Mouse (Mus musculus) midbrain, embryonic 12.5 days (tissue): ENCODE results near the gene Prss16. TPM values are rescaled to one million over a fixed set of nuclear protein-coding genes. Genes with fewer than 3 reads are reported as not detected.

ENCODE experiments used
- ATAC-seq: fragments of 200-750 bp; cut with Nextera tagmentation; 2 replicates; pipeline ENCODE4 v1.8.0; 2017; ENCODE audit warnings: low read depth, moderate TSS enrichment, moderate library complexity; ENCODE audit not compliant: low FRiP score
- H3K27ac ChIP-seq: fragments of 300-500 bp; sonication (generic); replicated peaks from 2 replicates; pipeline ENCODE4 v1.5.1; 2016; ENCODE audit warnings: mild to moderate bottlenecking
- H3K27me3 ChIP-seq: fragments of 300-500 bp; sonication (generic); 2 replicates; pipeline ENCODE4 v1.6.1; 2016; ENCODE audit warnings: mild to moderate bottlenecking
- H3K36me3 ChIP-seq: fragments of 300-500 bp; sonication (generic); 2 replicates; pipeline ENCODE4 v1.6.1; 2016
- H3K4me1 ChIP-seq: fragments of 300-500 bp; sonication (generic); 2 replicates; pipeline ENCODE4 v1.6.1; 2016
- H3K4me2 ChIP-seq: fragments of 300-500 bp; sonication (generic); replicated peaks from 2 replicates; pipeline ENCODE4 v1.6.1; 2016; ENCODE audit warnings: mild to moderate bottlenecking, moderate library complexity
- H3K4me3 ChIP-seq: fragments of 300-500 bp; sonication (generic); 2 replicates; pipeline ENCODE4 v1.5.1; 2016; ENCODE audit warnings: mild to moderate bottlenecking
- H3K9ac ChIP-seq: fragments of 300-500 bp; sonication (generic); replicated peaks from 2 replicates; pipeline ENCODE4 v1.6.1; 2016; ENCODE audit warnings: mild to moderate bottlenecking, moderate library complexity
- H3K9me3 ChIP-seq: fragments of 300-500 bp; sonication (generic); 2 replicates; pipeline ENCODE4 v1.6.1; 2016; ENCODE audit warnings: mild to moderate bottlenecking
- WGBS: fragments of 180-500 bp; shearing (Covaris S2); methylation state at CpG from one replicate; pipeline ENCODE4 v1.1.7; 2016; 5-methylcytosine and 5-hydroxymethylcytosine counted together
- polyA plus RNA-seq: library from polyadenylated mRNA; unstranded; fragments of >200 nt; fragmentation: Nextera tagmentation; extraction: Ambion mirVana; gene quantifications from 2 replicates; pipeline ENCODE4 v1.2.1, GENCODE M21; 2016

Gene Prss16
- polyA plus RNA-seq, 1 experiment from 2014 or later: not detected

DNA sequence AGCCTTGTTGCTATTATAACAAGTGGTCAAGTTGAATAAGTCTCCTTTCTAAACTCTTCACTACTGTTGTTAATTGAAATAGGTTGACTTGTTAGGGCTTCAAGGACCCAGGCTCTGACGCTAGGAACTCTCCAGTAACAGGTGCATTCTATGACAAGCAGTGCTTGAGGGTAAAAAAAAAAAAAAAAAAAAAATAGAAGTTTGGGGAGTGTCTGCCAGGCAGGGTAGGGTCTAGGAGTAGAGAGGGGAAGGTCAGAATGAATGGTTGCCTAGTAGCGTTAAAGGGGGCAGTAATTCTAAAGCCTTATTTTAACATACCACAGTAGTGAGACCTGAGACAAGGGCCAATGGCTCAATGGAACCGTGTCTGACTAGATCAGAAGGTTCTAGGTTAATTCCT is 11.1 kb downstream of the Prss16 start:
- Histone ChIP-seq H3K4me1 (peaks cover 19% of the 10 kb centered on the region; the same call in 1 of the 2 replicates), H3K36me3 (no peaks in the 10 kb centered on the region), H3K9ac (no peak overlapping the region), H3K9me3 (no peaks in the 10 kb centered on the region), H3K4me3 (no peak overlapping the region), H3K27ac (no peak overlapping the region), H3K27me3 (peaks cover 88% of the 10 kb centered on the region), H3K4me2 (no peak overlapping the region)
- WGBS: 18% methylated on average over 3 of the region's 3 CpGs
- ATAC-seq: no peak

DNA sequence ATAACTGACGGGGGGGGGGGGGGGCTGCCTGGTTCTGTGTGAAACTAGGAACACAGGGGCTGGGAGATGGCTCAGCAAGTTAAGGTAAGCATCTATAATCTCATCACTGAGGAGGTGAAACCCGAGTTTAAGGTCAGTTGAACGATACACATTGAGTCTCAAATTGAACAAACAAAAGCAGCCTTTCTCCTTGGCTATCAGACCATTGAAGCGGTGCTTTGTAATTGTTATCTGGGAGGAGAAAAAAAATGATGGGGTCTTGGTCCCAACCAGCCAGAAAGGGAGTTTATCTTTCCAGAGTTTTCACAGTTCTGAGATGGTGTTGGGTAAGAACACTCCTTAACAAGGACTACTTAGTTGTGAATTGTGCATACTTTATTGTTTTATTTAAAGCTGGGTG is 11.7 kb downstream of the Prss16 start:
- H3K4me2 ChIP-seq: peak overlapping the region; percentile 54; the same call in 1 of the 2 replicates
- H3K27ac ChIP-seq: no peak overlapping the region
- no peak overlapping the region for H3K9ac ChIP-seq
- ATAC-seq: no peak
- peaks cover 86% of the 10 kb centered on the region for H3K27me3 ChIP-seq
- H3K4me1 ChIP-seq: peaks cover 19% of the 10 kb centered on the region; the same call in 1 of the 2 replicates
- 5% methylated on average over 4 of the region's 4 CpGs for WGBS
- no peaks in the 10 kb centered on the region for H3K9me3 ChIP-seq
- H3K36me3 ChIP-seq: no peaks in the 10 kb centered on the region
- H3K4me3 ChIP-seq: no peak overlapping the region

DNA sequence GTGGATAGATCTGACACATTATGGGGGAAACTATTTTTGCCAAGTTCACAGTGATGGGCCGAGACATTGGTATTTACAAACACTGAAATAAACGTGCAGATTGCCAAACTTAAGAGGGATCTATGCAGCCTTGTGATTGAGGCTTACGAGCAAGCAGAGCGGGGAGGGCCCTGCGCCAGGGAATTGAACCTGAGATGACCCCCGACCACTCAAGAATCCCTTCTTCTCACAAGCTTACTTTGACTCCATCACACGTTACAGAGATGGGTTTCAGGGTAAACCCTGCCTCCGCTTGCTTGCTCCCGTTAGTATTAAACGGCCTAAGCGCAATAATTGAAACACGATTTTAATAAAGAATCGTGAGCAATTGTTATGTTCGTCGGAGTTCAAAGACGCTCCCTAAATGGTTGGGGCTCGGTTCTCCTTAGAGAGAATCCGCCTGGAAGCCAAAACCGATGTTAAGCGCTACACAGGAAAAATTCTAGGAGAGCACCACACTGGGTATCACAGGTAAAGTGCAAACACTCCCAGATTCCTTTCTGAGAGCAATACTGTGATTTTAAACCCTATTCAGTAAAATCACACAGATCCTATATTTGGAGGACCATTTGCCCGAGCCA is 12.2 kb downstream of the Prss16 start:
- Histone ChIP-seq H3K27me3 (peaks cover 83% of the 10 kb centered on the region), H3K4me3 (peak overlapping the region; percentile 26), H3K36me3 (no peaks in the 10 kb centered on the region), H3K9me3 (no peaks in the 10 kb centered on the region), H3K27ac (no peak overlapping the region), H3K4me2 (peak overlapping the region; percentile 54), H3K4me1 (peaks cover 19% of the 10 kb centered on the region; the same call in 1 of the 2 replicates), H3K9ac (no peak overlapping the region)
- no peak for ATAC-seq
- 1% methylated on average over 21 of the region's 21 CpGs for WGBS

DNA sequence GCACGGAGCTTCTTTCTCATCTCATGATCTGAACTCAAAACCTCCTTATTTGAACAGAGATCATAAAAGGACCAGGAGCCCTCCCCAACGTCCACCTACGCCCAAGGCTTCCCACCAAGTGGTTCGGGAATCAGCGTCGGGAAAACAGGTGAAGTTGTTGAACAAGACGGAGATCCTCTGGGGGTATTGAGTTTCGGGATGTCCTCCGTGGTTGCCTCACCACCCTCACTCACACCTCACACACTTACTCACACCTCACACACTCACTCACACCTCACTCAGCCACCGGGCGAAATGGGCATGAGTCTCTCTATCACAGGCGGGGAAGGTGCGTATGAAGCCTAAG is 12.7 kb downstream of the Prss16 start:
- Histone ChIP-seq H3K27me3 (peaks cover 78% of the 10 kb centered on the region), H3K9me3 (no peaks in the 10 kb centered on the region), H3K4me1 (peaks cover 19% of the 10 kb centered on the region; the same call in 1 of the 2 replicates), H3K4me2 (peak overlapping the region; percentile 54), H3K36me3 (no peaks in the 10 kb centered on the region), H3K9ac (no peak overlapping the region), H3K4me3 (peak overlapping the region; percentile 26), H3K27ac (no peak overlapping the region)
- under 1% methylated on average over 13 of the region's 13 CpGs for WGBS
- ATAC-seq: no peak

DNA sequence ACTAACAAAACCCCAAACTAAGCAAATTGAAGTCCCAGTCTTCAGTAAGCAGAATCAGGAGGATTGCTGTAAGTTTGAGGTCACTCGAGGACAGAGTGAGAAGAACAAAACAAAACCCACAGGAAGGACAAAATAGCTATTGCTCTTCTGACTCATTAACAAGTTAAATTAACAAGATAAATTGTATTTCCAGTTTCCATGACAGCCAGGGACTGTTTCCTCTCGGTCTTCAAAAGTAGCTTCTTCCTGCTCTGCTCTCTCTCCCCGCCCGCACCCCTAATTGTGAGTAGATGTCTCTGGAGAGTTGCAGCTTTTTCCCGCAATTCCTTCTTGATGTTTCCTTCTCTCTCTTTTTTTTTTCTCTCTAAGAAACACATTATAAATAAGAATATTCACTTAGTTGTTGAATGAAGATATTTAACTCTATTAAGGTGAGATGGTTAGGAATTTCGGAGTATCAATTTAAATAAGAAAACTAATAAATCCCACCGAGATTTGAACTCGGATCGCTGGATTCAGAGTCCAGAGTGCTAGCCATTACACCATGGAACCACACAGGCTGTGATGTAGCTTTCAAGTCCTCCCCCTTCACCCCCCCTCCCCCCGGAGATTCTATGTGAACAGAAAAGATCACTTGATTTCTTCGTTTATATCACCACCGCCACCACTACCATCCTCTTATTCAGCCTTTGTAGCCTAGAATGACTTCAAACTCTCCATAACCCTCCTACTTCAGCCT is 13.3 kb downstream of the Prss16 start:
- Histone ChIP-seq H3K36me3 (no peaks in the 10 kb centered on the region), H3K9me3 (no peaks in the 10 kb centered on the region), H3K27me3 (peaks cover 75% of the 10 kb centered on the region), H3K4me1 (peaks cover 19% of the 10 kb centered on the region; the same call in 1 of the 2 replicates), H3K27ac (no peak overlapping the region), H3K4me3 (peak overlapping the region; percentile 38), H3K4me2 (peak overlapping the region; percentile 54), H3K9ac (no peak overlapping the region)
- WGBS: 2% methylated on average over 12 of the region's 12 CpGs
- no peak for ATAC-seq

DNA sequence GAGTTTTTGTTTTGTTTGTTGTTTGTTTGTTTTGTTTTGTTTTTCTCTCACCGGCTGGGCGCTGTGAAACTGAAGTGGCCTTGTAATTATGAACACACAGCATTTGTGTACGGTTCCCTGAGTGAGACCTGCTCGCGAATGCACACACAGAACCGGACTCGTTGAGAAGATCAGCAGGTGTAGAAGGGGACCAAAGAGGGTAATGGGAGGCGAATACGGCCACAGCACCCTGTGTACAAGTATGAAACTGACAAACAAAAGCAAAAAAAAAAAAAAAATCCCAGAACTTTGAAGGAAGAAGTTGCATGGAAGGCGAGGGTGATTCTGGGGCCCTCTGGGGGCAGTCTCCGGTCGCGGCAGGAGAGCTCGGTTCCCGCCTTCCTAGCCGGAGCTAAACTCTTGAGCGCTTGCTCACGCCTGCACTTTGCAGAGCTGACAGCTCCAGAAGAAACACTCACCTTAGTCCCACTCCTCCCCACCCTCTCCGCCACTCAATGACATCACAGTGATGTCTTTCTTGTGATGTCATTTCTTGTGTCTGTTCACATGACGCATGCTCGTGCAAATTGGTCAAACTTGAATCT is 14.1 kb downstream of the Prss16 start:
- Histone ChIP-seq H3K9me3 (no peaks in the 10 kb centered on the region), H3K27me3 (peaks cover 72% of the 10 kb centered on the region), H3K9ac (no peak overlapping the region), H3K36me3 (no peaks in the 10 kb centered on the region), H3K4me3 (peak overlapping the region; percentile 38), H3K27ac (no peak overlapping the region), H3K4me2 (peak overlapping the region; percentile 54), H3K4me1 (peaks cover 19% of the 10 kb centered on the region; the same call in 1 of the 2 replicates)
- no peak for ATAC-seq
- 1% methylated on average over 21 of the region's 21 CpGs for WGBS

DNA sequence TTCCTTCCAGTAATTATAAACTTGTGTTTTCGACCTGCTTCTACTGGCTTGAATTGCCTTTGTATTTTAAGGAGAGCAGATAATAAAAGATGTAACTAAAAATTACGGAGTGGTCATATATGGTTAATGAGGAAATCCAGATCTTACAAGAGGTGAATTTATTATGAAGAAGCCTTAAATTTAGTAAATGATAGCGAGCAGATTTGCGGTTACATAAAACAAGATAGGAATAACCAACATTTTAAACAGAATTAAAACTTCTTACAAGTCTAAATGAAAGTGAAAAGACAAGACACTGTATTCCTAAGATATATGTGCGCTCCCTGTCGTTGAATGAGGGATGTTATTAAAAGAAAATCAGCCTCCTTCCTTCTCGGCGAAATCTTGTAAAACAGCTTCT is 14.6 kb downstream of the Prss16 start:
- Histone ChIP-seq H3K9ac (no peak overlapping the region), H3K27me3 (peaks cover 68% of the 10 kb centered on the region), H3K4me3 (peak overlapping the region; percentile 38), H3K4me1 (peaks cover 19% of the 10 kb centered on the region; the same call in 1 of the 2 replicates), H3K9me3 (no peaks in the 10 kb centered on the region), H3K4me2 (peak overlapping the region; percentile 54), H3K36me3 (no peaks in the 10 kb centered on the region), H3K27ac (no peak overlapping the region)
- no peak for ATAC-seq
- WGBS: 5% methylated on average over 8 of the region's 8 CpGs

DNA sequence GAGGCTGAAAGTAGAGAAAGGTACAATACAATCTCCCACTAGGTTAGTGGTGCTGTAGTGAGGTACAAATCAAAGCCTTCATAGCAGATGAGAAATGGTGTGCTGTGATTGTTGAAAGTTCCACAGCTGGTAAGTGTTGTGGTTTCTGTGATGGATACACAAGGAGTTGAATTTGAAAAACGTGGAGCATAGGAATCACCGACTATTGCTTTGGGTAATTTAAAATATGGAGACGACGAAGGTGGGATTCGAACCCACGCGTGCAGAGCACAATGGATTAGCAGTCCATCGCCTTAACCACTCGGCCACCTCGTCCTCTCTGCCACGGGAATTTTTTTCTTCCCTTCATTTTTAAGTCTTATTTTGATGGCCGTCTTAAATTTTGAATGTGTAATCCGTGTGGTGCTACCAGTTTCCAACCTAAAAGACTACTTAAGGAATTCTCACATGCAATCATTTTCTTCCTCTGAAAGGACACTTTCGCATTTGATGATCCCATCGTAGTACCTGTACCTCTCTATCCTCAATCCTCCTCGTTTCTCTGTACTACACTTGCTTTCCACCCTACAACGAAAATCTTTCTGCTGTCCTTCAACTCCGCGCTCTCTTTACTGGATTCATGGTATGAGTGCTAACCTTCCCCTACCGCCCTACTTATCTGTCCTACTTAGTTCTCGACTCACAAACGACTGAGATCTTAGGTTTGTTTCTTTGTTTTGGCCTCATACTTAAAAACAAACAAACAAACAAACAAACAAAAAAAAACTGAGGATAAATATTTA is 15.4 kb downstream of the Prss16 start:
- Histone ChIP-seq H3K4me3 (no peak overlapping the region), H3K9ac (no peak overlapping the region), H3K36me3 (no peaks in the 10 kb centered on the region), H3K27me3 (peaks cover 61% of the 10 kb centered on the region), H3K4me2 (0 out of 2 replicates have a peak overlapping the region, but pooled peaks have one; percentile 17), H3K27ac (no peak overlapping the region), H3K9me3 (no peaks in the 10 kb centered on the region), H3K4me1 (peaks cover 19% of the 10 kb centered on the region; the same call in 1 of the 2 replicates)
- ATAC-seq: no peak
- WGBS: under 1% methylated on average over 22 of the region's 22 CpGs

DNA sequence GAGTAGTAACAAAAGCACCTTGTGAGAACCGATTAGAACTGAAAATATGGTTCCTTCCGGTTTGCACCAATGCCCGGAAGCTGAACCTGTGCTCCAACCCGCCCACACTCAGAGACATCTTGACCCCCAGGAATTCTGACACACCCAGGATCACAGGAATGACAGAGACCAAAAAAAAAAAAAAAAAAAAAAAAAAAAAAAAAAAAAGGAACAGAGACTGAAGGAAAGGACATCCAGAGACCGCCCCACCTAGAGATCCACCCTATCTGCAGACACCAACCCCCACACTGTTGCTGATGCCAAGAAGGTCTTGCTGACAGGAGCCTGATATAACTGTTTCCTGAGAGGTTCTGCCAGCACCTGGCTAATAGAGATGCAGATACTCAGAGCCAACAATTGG is 17.0 kb downstream of the Prss16 start:
- Histone ChIP-seq H3K27ac (no peak overlapping the region), H3K27me3 (peaks cover 48% of the 10 kb centered on the region), H3K4me1 (peaks cover 19% of the 10 kb centered on the region; the same call in 1 of the 2 replicates), H3K9ac (no peak overlapping the region), H3K9me3 (no peaks in the 10 kb centered on the region), H3K4me3 (no peak overlapping the region), H3K4me2 (no peak overlapping the region), H3K36me3 (no peaks in the 10 kb centered on the region)
- 79% methylated on average over 5 of the region's 5 CpGs for whole genome bisulfite sequencing
- ATAC-seq: no peak

DNA sequence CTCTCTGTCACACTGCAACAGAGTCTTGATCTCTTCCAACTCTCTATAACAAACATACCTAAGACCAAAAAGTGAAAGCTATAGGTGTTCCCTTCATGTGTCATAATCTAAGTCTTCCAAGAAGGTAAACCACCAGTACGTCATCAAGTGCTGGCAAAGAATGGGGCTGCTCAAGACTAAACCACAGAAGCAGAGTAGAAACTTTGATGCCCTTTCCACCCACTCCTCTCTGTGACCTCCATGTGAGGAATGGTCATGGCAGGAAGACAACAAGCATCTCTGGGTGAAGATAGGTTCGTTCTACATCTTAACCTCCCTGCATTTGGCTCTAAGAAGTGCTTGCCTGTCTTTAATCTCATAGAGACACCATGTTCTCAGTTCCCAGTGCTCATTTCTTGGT is 25.1 kb downstream of the Prss16 start:
- Histone ChIP-seq H3K4me1 (peaks cover 12% of the 10 kb centered on the region), H3K27ac (no peak overlapping the region), H3K9ac (no peak overlapping the region), H3K4me2 (no peak overlapping the region), H3K4me3 (no peak overlapping the region), H3K9me3 (no peaks in the 10 kb centered on the region), H3K27me3 (peaks cover 68% of the 10 kb centered on the region), H3K36me3 (no peaks in the 10 kb centered on the region)
- ATAC-seq: no peak
- 83% methylated on average over 2 of the region's 2 CpGs for WGBS

DNA sequence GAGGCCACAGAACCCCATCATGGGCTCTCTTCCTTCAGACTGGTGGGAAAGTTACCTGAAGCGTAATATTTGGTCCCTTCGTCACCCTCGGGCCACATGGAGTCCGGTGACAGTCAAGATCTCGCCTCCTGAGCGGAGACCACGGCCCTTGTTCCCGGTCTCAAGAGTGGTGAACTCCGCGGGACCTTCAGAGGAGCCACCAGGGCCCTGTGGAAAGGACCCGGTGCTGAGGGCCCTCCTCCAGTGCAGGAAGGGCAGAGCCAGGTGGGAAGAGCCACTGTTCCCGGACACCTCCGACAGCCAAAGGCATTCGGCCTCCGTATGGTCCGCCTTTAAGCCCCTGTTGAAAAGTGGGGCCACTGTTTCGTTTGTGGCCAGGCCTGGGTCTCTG is 27.7 kb downstream of the Prss16 start:
- no peaks in the 10 kb centered on the region for H3K36me3 ChIP-seq
- H3K27ac ChIP-seq: no peak overlapping the region
- peak overlapping the region; percentile 59 for H3K9ac ChIP-seq
- peak; percentile 23; the same call in 1 of the 2 replicates for ATAC-seq
- peak overlapping the region; percentile 55 for H3K4me3 ChIP-seq
- H3K27me3 ChIP-seq: peaks cover 75% of the 10 kb centered on the region
- 3% methylated on average over 17 of the region's 17 CpGs for WGBS
- H3K4me2 ChIP-seq: peak overlapping the region; percentile 89
- H3K4me1 ChIP-seq: peaks cover 12% of the 10 kb centered on the region
- H3K9me3 ChIP-seq: no peaks in the 10 kb centered on the region
